Mouse (Mus musculus): Measurements from ENCODE around the gene Esyt1.

GRCm38 (mm10) chr10:128491495-128491894 lies 34.2 kb downstream of the Esyt1 start:
- TF ChIP-seq CTCF (conservative IDR thresholded peaks at IDR 0.05 in 1 of 2, IDR thresholded peaks at IDR 0.05 in 1 of 2; ENCODE audit: low read depth in 2 of 2, low read length in 2 of 2): no peak
- TF ChIP-seq MAX (IDR thresholded peaks at IDR 0.05; ENCODE audit: low read length): no peak
- no peak for TF ChIP-seq UBTF (IDR thresholded peaks at IDR 0.05; ENCODE audit: low read depth, low read length)
- TF ChIP-seq TBP (conservative IDR thresholded peaks at IDR 0.05; ENCODE audit: low read depth, low read length): no peak
- TF ChIP-seq USF2 (conservative IDR thresholded peaks at IDR 0.05; ENCODE audit: low read depth, low read length): no peak
- no peak for TF ChIP-seq POLR2A (IDR thresholded peaks at IDR 0.05; ENCODE audit: low read depth, low read length)
- no peak for TF ChIP-seq TCF12 (IDR thresholded peaks at IDR 0.05; ENCODE audit: low read depth, low read length)
- TF ChIP-seq SIN3A (IDR thresholded peaks at IDR 0.05; ENCODE audit: low read length): no peak
- no peak for TF ChIP-seq ZMIZ1 (IDR thresholded peaks at IDR 0.05; ENCODE audit: low read depth, low read length)
- TF ChIP-seq EP300 (IDR thresholded peaks at IDR 0.05; ENCODE audit: low read length): no peak
- no peak for TF ChIP-seq RAD21 (IDR thresholded peaks at IDR 0.05; ENCODE audit: low read depth, low read length)
- no peak for TF ChIP-seq POLR2AphosphoS2 (IDR thresholded peaks at IDR 0.05; ENCODE audit: low read depth, low read length)
- TF ChIP-seq MAFK (IDR thresholded peaks at IDR 0.05; ENCODE audit: insufficient replicate concordance, low read length): no peak
- no peak for TF ChIP-seq SMC3 (IDR thresholded peaks at IDR 0.05; ENCODE audit: low read depth, low read length)

All from CH12.LX (cell line).